Mouse (Mus musculus) thymus, adult 18-20 months (tissue): Measurements from ENCODE around the gene Il16.
A peak's percentile ranks its signal among the peaks of the same experiment; 100 is the strongest.

ENCODE experiments used
- DNase-seq, 2 experiments: peaks; one replicate each; pipeline ENCODE4 v3.0.0; 2022; ENCODE audit warnings: mixed read lengths in 2 of 2

The Il16 gene

GRCm38 (mm10) chr7:83677296-83677695 is 68.2 kb downstream of the Il16 start:
- no peak for DNase-seq

- peak in 1 of 2 experiments; percentile 32 for DNase-seq
These were observed 69.8 kb downstream of the Il16 start for GRCm38 (mm10) chr7:83675545-83676254.

- no peak for DNase-seq
These were observed 74.0 kb downstream of the Il16 start for GRCm38 (mm10) chr7:83671573-83671972.

GRCm38 (mm10) chr7:83668724-83669123 is 76.8 kb downstream of the Il16 start:
- no peak for DNase-seq

- no peak for DNase-seq
These were observed 77.4 kb downstream of the Il16 start for GRCm38 (mm10) chr7:83667936-83668645.

GRCm38 (mm10) chr7:83666087-83666595 is 79.4 kb downstream of the Il16 start:
- no peak for DNase-seq

GRCm38 (mm10) chr7:83662711-83663375 is 82.7 kb downstream of the Il16 start:
- no peak for DNase-seq

GRCm38 (mm10) chr7:83661763-83662162 is 83.8 kb downstream of the Il16 start:
- peak in 1 of 2 experiments; percentile 52 for DNase-seq

GRCm38 (mm10) chr7:83661031-83661430 is 84.5 kb downstream of the Il16 start:
- DNase-seq: peak; percentile 71 to 83

GRCm38 (mm10) chr7:83660273-83660691 is 85.2 kb downstream of the Il16 start:
- DNase-seq: peak; percentile 78 to 86

- DNase-seq: peak; percentile 58 to 78
These were observed 86.1 kb downstream of the Il16 start for GRCm38 (mm10) chr7:83659159-83660065.

GRCm38 (mm10) chr7:83658716-83659115 is 86.8 kb downstream of the Il16 start:
- DNase-seq: no peak

GRCm38 (mm10) chr7:83654938-83655630 is 90.4 kb downstream of the Il16 start:
- DNase-seq: peak; percentile 80 to 91

GRCm38 (mm10) chr7:83654196-83654595 is 91.3 kb downstream of the Il16 start:
- no peak for DNase-seq

GRCm38 (mm10) chr7:83653605-83654051 is 91.9 kb downstream of the Il16 start:
- no peak for DNase-seq

- DNase-seq: no peak
These were observed 93.0 kb downstream of the Il16 start for GRCm38 (mm10) chr7:83652498-83652897.

- no peak for DNase-seq
These were observed 94.9 kb downstream of the Il16 start for GRCm38 (mm10) chr7:83650638-83651037.

- DNase-seq: no peak
These were observed 96.7 kb downstream of the Il16 start for GRCm38 (mm10) chr7:83648807-83649206.

GRCm38 (mm10) chr7:83645476-83645875 is 100.0 kb downstream of the Il16 start:
- DNase-seq: no peak

- no peak for DNase-seq
These were observed 100.8 kb downstream of the Il16 start for GRCm38 (mm10) chr7:83644761-83645160.

- no peak for DNase-seq
These were observed 101.9 kb downstream of the Il16 start for GRCm38 (mm10) chr7:83643581-83643980.

GRCm38 (mm10) chr7:83641163-83641562 is 104.4 kb downstream of the Il16 start:
- DNase-seq: no peak
